Mouse (Mus musculus) hindbrain, embryonic 12.5 days (tissue): ENCODE measurements around the gene Gtsf1l. TPM values are rescaled to one million over a fixed set of nuclear protein-coding genes. Genes with fewer than 3 reads are reported as not detected.

Experiments used
- ATAC-seq: fragments of 200-750 bp; cut with Nextera tagmentation; 2 replicates; pipeline ENCODE4 v1.8.0; 2017; ENCODE audit warnings: moderate TSS enrichment; ENCODE audit not compliant: low FRiP score
- H3K27ac ChIP-seq: fragments of 300-500 bp; sonication (generic); 2 replicates; pipeline ENCODE4 v1.5.1; 2016; ENCODE audit warnings: mild to moderate bottlenecking
- H3K27me3 ChIP-seq: fragments of 300-500 bp; sonication (generic); 2 replicates; pipeline ENCODE4 v1.6.1; 2016; ENCODE audit warnings: mild to moderate bottlenecking
- H3K36me3 ChIP-seq: fragments of 300-500 bp; sonication (generic); 2 replicates; pipeline ENCODE4 v1.6.1; 2016; ENCODE audit warnings: mild to moderate bottlenecking
- H3K4me1 ChIP-seq: fragments of 300-500 bp; sonication (generic); 2 replicates; pipeline ENCODE4 v1.6.1; 2016
- H3K4me2 ChIP-seq: fragments of 300-500 bp; sonication (generic); replicated peaks from 2 replicates; pipeline ENCODE4 v1.6.1; 2016; ENCODE audit warnings: mild to moderate bottlenecking
- H3K4me3 ChIP-seq: fragments of 300-500 bp; sonication (generic); 2 replicates; pipeline ENCODE4 v1.5.1; 2016; ENCODE audit warnings: mild to moderate bottlenecking
- H3K9ac ChIP-seq: fragments of 300-500 bp; sonication (generic); 2 replicates; pipeline ENCODE4 v1.6.1; 2016; ENCODE audit warnings: mild to moderate bottlenecking, moderate library complexity
- H3K9me3 ChIP-seq: fragments of 300-500 bp; sonication (generic); replicated peaks from 2 replicates; pipeline ENCODE4 v1.6.1; 2016; ENCODE audit warnings: mild to moderate bottlenecking
- WGBS: fragments of 180-500 bp; shearing (Covaris S2); methylation state at CpG from one replicate; pipeline ENCODE4 v1.1.7; 2016; 5-methylcytosine and 5-hydroxymethylcytosine counted together
- polyA plus RNA-seq: library from polyadenylated mRNA; unstranded; fragments of >200 nt; fragmentation: Nextera tagmentation; extraction: Ambion mirVana; gene quantifications from 2 replicates; pipeline ENCODE4 v1.2.1, GENCODE M21; 2016

Gene Gtsf1l
- polyA plus RNA-seq, 1 experiment from 2014 or later: not detected

DNA sequence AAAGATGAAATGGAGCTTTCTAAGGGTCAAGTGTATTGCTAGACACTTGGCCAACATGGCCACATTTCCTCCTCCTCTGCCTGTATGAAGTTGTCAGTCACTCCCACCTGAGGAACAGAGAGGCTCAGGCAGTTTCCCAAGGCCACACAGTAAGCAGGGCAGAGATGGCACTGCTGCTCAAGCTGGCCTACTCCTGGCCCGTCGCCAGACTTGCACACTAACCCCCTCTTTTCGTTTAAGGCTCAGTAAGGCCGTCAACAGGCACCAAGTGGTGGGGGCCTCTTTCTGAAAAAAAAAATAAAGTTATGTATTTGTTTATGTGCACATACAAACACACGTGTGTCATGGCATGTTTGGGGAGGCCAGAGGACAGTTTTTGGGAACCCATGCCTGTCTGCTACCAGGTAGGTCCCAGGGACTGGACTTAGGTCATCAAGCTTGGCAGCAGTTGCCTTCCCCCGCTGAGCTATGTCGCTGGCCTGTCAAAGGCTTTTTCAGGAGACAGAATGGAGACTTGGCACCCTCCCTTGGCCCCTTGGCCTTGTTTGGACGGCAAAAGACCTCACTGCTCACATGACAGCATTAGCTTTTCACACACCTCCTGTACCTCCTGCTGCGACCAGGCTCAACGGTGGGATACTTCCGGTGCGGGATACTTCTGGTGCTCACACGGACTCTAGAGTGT, 16.6 kb upstream of the Gtsf1l start:
- H3K27ac ChIP-seq: no peak overlapping the region
- H3K4me3 ChIP-seq: no peak overlapping the region
- H3K4me2 ChIP-seq: no peak overlapping the region
- WGBS: 74% methylated on average over 13 of the region's 13 CpGs
- ATAC-seq: no peak
- peaks cover 60% of the 10 kb centered on the region for H3K27me3 ChIP-seq
- H3K9ac ChIP-seq: no peak overlapping the region
- peaks cover 19% of the 10 kb centered on the region for H3K4me1 ChIP-seq
- no peaks in the 10 kb centered on the region for H3K9me3 ChIP-seq
- H3K36me3 ChIP-seq: no peaks in the 10 kb centered on the region

GRCm38 (mm10) chr2:163102900-163103653, 15.4 kb upstream of the Gtsf1l start:
- Histone ChIP-seq H3K27me3 (peaks cover 60% of the 10 kb centered on the region), H3K27ac (no peak overlapping the region), H3K4me2 (no peak overlapping the region), H3K4me3 (no peak overlapping the region), H3K4me1 (peaks cover 12% of the 10 kb centered on the region), H3K9ac (no peak overlapping the region), H3K36me3 (no peaks in the 10 kb centered on the region), H3K9me3 (no peaks in the 10 kb centered on the region)
- ATAC-seq: no peak
- WGBS: 63% methylated on average over 18 of the region's 18 CpGs

DNA sequence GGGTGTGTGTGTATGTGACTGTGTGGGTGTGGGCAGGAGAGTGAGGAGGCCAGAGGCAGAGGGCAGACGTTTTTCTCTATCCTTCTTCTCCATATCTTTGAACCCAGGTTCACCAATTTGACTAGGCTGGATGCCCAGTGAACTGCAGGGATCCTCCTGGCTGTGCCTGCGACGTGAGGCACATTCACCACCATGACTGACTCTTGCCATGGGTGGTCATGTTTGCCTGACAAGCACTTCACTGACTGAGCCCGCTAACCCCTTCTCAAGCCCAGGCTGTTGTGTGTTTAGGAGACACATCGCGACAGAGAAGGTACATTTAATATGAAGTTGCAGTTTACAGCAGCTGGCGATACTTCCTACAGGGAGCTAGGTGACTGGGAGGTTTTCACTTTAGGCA, 14.6 kb upstream of the Gtsf1l start:
- H3K36me3 ChIP-seq: no peaks in the 10 kb centered on the region
- ATAC-seq: no peak
- H3K4me3 ChIP-seq: no peak overlapping the region
- H3K27me3 ChIP-seq: peaks cover 55% of the 10 kb centered on the region
- 61% methylated on average over 7 of the region's 7 CpGs for WGBS
- no peaks in the 10 kb centered on the region for H3K9me3 ChIP-seq
- no peak overlapping the region for H3K9ac ChIP-seq
- H3K4me1 ChIP-seq: peaks cover 11% of the 10 kb centered on the region
- H3K27ac ChIP-seq: no peak overlapping the region
- no peak overlapping the region for H3K4me2 ChIP-seq

DNA sequence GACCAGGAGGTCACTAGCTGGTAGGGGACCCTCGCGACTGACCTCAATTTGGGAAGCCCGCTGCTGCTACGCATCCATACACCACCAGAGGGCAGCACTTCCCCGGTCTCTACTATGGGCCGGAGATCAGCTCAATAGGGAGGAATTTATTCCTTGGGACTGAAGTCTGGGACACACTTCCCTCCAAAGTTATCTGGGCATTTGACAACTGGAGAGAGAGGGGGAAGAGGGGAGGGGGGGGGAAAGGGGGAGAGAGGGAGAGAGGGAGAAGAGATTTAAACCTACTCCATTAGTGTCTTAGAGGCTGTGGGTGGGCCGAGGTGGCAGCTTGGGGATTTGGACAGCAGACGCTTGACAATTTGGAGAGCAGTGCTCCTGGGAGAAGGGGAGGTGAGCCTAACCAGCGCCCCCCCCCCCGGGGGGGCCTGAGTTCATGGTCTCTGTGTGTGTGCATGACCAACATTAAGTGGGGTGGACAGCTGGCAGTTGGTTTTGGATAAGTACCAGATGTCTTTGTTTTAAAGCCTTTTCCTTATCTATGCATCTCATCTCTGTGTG, 14.1 kb upstream of the Gtsf1l start:
- H3K27me3 ChIP-seq: peaks cover 50% of the 10 kb centered on the region
- no peak overlapping the region for H3K9ac ChIP-seq
- H3K4me2 ChIP-seq: no peak overlapping the region
- WGBS: 6% methylated on average over 10 of the region's 10 CpGs
- peak; percentile 51; the same call in 1 of the 2 replicates for ATAC-seq
- no peak overlapping the region for H3K27ac ChIP-seq
- no peaks in the 10 kb centered on the region for H3K36me3 ChIP-seq
- no peak overlapping the region for H3K4me3 ChIP-seq
- no peaks in the 10 kb centered on the region for H3K9me3 ChIP-seq
- peaks cover 11% of the 10 kb centered on the region for H3K4me1 ChIP-seq

DNA sequence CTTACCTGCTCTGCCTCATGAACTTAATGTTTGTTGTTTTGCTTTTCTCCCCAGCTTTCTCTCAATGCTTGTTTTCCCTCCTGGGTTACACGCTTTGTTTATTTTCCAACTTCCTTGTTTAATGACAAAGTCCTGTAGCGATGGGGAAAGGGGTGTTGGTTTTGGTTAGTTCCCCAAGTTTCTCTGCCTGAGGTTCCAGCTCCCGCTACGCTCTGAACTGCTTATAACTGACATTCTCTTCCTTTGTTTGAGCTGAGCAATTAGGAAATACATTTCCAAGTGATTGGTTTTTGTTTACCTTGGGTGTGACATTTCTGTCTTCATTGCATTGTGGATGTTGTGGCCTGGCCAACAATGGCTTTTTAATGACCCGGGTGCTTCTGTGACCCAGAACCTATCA, 12.9 kb upstream of the Gtsf1l start:
- Histone ChIP-seq H3K4me1 (peaks cover 11% of the 10 kb centered on the region), H3K27ac (no peak overlapping the region)

DNA sequence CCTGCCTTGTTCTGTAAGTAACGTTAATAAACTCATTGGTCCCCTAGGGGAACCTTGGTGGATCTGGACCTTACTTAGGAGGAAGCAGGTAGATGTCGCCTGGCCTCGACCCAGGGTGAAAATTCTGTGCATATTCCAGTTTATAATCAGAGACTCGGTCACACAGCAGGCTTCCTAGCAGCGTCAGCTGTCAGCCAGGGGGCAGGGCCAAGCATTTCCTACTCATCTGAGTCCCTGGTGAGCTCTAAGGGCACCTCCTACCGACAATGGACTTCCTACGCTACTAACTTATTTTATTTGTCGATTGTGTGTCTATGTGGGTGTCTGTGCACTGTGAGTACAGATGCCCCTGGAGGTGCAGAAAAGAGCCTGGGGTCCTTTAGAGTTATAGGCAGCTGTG, 12.3 kb upstream of the Gtsf1l start:
- no peak overlapping the region for H3K27ac ChIP-seq
- no peaks in the 10 kb centered on the region for H3K9me3 ChIP-seq
- no peak overlapping the region for H3K4me2 ChIP-seq
- no peaks in the 10 kb centered on the region for H3K36me3 ChIP-seq
- peaks cover 11% of the 10 kb centered on the region for H3K4me1 ChIP-seq
- ATAC-seq: no peak
- peaks cover 36% of the 10 kb centered on the region for H3K27me3 ChIP-seq
- no peak overlapping the region for H3K4me3 ChIP-seq
- H3K9ac ChIP-seq: no peak overlapping the region
- 42% methylated on average over 8 of the region's 8 CpGs for WGBS

More for the DNA sequence above, 12.9 kb upstream of the Gtsf1l start:
- Histone ChIP-seq H3K4me3 (no peak overlapping the region), H3K27me3 (peaks cover 40% of the 10 kb centered on the region), H3K4me2 (no peak overlapping the region), H3K36me3 (no peaks in the 10 kb centered on the region), H3K9me3 (no peaks in the 10 kb centered on the region), H3K9ac (no peak overlapping the region)
- no peak for ATAC-seq
- WGBS: 69% methylated on average over 5 of the region's 5 CpGs

DNA sequence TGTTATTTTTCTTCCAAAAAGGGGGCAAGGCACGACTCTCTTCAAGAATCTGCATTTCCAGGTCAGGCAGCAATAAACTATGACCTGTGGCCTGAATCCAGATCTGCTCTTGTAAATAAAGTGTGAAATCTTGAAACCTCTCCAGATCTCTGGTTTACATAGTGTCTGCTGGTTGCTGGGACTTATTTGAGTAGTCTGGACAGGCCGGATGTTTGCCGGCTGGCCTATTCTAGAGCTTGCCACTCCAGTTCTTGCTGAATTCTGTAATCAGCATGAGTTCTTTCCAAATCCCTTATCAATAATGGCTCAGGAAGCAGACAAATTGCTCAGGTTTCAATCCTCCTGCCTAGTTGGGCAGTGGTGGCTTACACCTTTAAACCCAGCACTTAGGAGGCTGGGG, 8.1 kb upstream of the Gtsf1l start:
- no peak overlapping the region for H3K4me3 ChIP-seq
- no peak for ATAC-seq
- no peak overlapping the region for H3K9ac ChIP-seq
- H3K27ac ChIP-seq: no peak overlapping the region
- WGBS: 78% methylated on average over 3 of the region's 3 CpGs
- no peak overlapping the region for H3K4me2 ChIP-seq
- peaks cover 6% of the 10 kb centered on the region; the same call in 1 of the 2 replicates for H3K4me1 ChIP-seq
- H3K36me3 ChIP-seq: no peaks in the 10 kb centered on the region
- peaks cover 8% of the 10 kb centered on the region; the same call in 1 of the 2 replicates for H3K27me3 ChIP-seq
- no peaks in the 10 kb centered on the region for H3K9me3 ChIP-seq

- Histone ChIP-seq H3K36me3 (no peaks in the 10 kb centered on the region), H3K4me1 (peaks cover 4% of the 10 kb centered on the region; the same call in 1 of the 2 replicates), H3K27me3 (peaks cover 5% of the 10 kb centered on the region; the same call in 1 of the 2 replicates), H3K27ac (no peak overlapping the region), H3K4me2 (no peak overlapping the region), H3K9me3 (no peaks in the 10 kb centered on the region), H3K4me3 (no peak overlapping the region), H3K9ac (no peak overlapping the region)
- ATAC-seq: no peak
- WGBS: 86% methylated on average over 10 of the region's 10 CpGs
These were observed 7.3 kb upstream of the Gtsf1l start for GRCm38 (mm10) chr2:163094909-163095308.

GRCm38 (mm10) chr2:163089475-163090123, 1.9 kb upstream of the Gtsf1l start:
- H3K4me3 ChIP-seq: no peak overlapping the region
- H3K27me3 ChIP-seq: no peaks in the 10 kb centered on the region
- H3K27ac ChIP-seq: no peak overlapping the region
- no peaks in the 10 kb centered on the region for H3K36me3 ChIP-seq
- no peak for ATAC-seq
- H3K4me1 ChIP-seq: no peaks in the 10 kb centered on the region
- no peak overlapping the region for H3K4me2 ChIP-seq
- no peaks in the 10 kb centered on the region for H3K9me3 ChIP-seq
- no peak overlapping the region for H3K9ac ChIP-seq
- WGBS: 76% methylated on average over 5 of the region's 5 CpGs

DNA sequence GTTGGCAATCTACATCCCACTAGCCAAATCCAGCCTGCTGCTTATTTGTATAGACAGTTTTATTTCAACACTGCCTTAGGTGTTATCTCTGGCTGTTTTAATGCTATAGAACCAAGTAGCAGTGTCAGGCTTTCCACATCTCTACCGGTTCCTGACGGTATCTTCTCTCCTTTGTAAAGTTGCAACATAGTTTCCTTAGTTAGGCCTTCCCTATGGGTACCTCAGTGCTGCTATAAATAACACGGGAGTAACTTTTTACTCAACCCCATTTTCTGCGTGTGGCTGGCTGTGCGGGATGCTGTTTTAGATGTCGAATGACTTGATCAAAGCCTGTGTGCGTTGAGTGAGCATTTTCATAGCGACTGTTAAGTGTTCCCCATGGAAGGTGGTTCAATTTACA, 1.1 kb downstream of the Gtsf1l start:
- H3K27me3 ChIP-seq: no peaks in the 10 kb centered on the region
- no peak overlapping the region for H3K9ac ChIP-seq
- H3K9me3 ChIP-seq: no peaks in the 10 kb centered on the region
- H3K27ac ChIP-seq: no peak overlapping the region
- H3K36me3 ChIP-seq: no peaks in the 10 kb centered on the region
- ATAC-seq: no peak
- H3K4me2 ChIP-seq: no peak overlapping the region
- 83% methylated on average over 8 of the region's 8 CpGs for WGBS
- H3K4me1 ChIP-seq: no peaks in the 10 kb centered on the region
- H3K4me3 ChIP-seq: no peak overlapping the region

GRCm38 (mm10) chr2:163085047-163085446, 2.6 kb downstream of the Gtsf1l start:
- Histone ChIP-seq H3K4me2 (no peak overlapping the region), H3K4me3 (no peak overlapping the region), H3K9me3 (no peaks in the 10 kb centered on the region), H3K27me3 (no peaks in the 10 kb centered on the region), H3K4me1 (no peaks in the 10 kb centered on the region), H3K9ac (no peak overlapping the region), H3K27ac (no peak overlapping the region), H3K36me3 (no peaks in the 10 kb centered on the region)
- ATAC-seq: no peak
- 86% methylated on average over 6 of the region's 6 CpGs for WGBS

- Histone ChIP-seq H3K4me2 (no peak overlapping the region), H3K9me3 (no peaks in the 10 kb centered on the region), H3K4me1 (no peaks in the 10 kb centered on the region), H3K27ac (no peak overlapping the region), H3K9ac (no peak overlapping the region), H3K36me3 (no peaks in the 10 kb centered on the region), H3K27me3 (no peaks in the 10 kb centered on the region), H3K4me3 (no peak overlapping the region)
- no peak for ATAC-seq
- 85% methylated on average over 3 of the region's 3 CpGs for WGBS
These were observed 3.1 kb downstream of the Gtsf1l start for GRCm38 (mm10) chr2:163084519-163084918.
